Mouse (Mus musculus) forebrain, embryonic 14.5 days (tissue): ENCODE measurements around the gene Got1. TPM values are rescaled to one million over a fixed set of nuclear protein-coding genes. Genes with fewer than 3 reads are reported as not detected.
A peak's percentile ranks its signal among the peaks of the same experiment; 100 is the strongest.

ENCODE experiments used
- ATAC-seq: fragments of 200-750 bp; cut with Nextera tagmentation; 2 replicates; pipeline ENCODE4 v1.8.0; 2017; ENCODE audit warnings: mild to moderate bottlenecking, moderate library complexity
- DNase-seq: peaks from one replicate; pipeline ENCODE4 v3.0.0-alpha.2; 2015; ENCODE audit warnings: low spot score
- H3K27ac ChIP-seq: fragments of 300-500 bp; sonication (generic); 2 replicates; pipeline ENCODE4 v1.5.1; 2014; ENCODE audit warnings: low read depth, mild to moderate bottlenecking, control low read depth, low read length, moderate library complexity
- H3K27me3 ChIP-seq: fragments of 300-500 bp; sonication (generic); replicated peaks from 2 replicates; pipeline ENCODE4 v1.6.1; 2014; ENCODE audit warnings: low read length, control low read depth, mixed read lengths; ENCODE audit not compliant: control insufficient read depth, insufficient read depth
- H3K36me3 ChIP-seq: fragments of 300-500 bp; sonication (generic); 2 replicates; pipeline ENCODE4 v1.6.1; 2014; ENCODE audit warnings: low read length, control low read depth; ENCODE audit not compliant: control insufficient read depth, insufficient read depth
- H3K4me1 ChIP-seq: fragments of 300-500 bp; sonication (generic); 2 replicates; pipeline ENCODE4 v1.6.1; 2014; ENCODE audit warnings: antibody characterized with exemption, low read length, control low read depth; ENCODE audit not compliant: control insufficient read depth, insufficient read depth
- H3K4me2 ChIP-seq: fragments of 300-500 bp; sonication (generic); 2 replicates; pipeline ENCODE4 v1.6.1; 2014; ENCODE audit warnings: mild to moderate bottlenecking, control low read depth, low read length
- H3K4me3 ChIP-seq: fragments of 300-500 bp; sonication (generic); 2 replicates; pipeline ENCODE4 v1.5.1; 2014; ENCODE audit warnings: low read depth, low read length, control low read depth
- H3K9ac ChIP-seq: fragments of 300-500 bp; sonication (generic); 2 replicates; pipeline ENCODE4 v1.6.1; 2014; ENCODE audit warnings: mild to moderate bottlenecking, low read length, control low read depth, moderate library complexity
- H3K9me3 ChIP-seq: fragments of 300-500 bp; sonication (generic); replicated peaks from 2 replicates; pipeline ENCODE4 v1.6.1; 2016; ENCODE audit warnings: low read length, control low read depth, mixed read lengths; ENCODE audit not compliant: control insufficient read depth
- WGBS: fragments of 180-500 bp; shearing (Covaris S2); extraction: QIAGEN DNeasy Blood & Tissue Kit; methylation state at CpG from one replicate; pipeline ENCODE4 v1.1.7; 2014; 5-methylcytosine and 5-hydroxymethylcytosine counted together
- polyA plus RNA-seq: library from polyadenylated mRNA; unstranded; fragments of >200 nt; fragmentation: Nextera tagmentation; extraction: Ambion mirVana; gene quantifications from 2 replicates; pipeline ENCODE4 v1.2.1, GENCODE M21; 2014

Gene Got1
- polyA plus RNA-seq, 1 experiment from 2014 or later = 56.9 TPM

GRCm38 (mm10) chr19:43467927-43468685 is 56.3 kb downstream of the Got1 start:
- Histone ChIP-seq H3K27ac (no peak overlapping the region), H3K4me3 (no peak overlapping the region), H3K9me3 (no peaks in the 10 kb centered on the region), H3K9ac (no peak overlapping the region), H3K4me1 (peaks cover 3% of the 10 kb centered on the region; the same call in 1 of the 2 replicates), H3K36me3 (no peaks in the 10 kb centered on the region), H3K27me3 (no peaks in the 10 kb centered on the region), H3K4me2 (no peak overlapping the region)
- peak; percentile 76 for DNase-seq
- whole genome bisulfite sequencing = 81% methylated on average over 12 of the region's 12 CpGs
- ATAC-seq = peak; percentile 93; the same call in 1 of the 2 replicates

- DNase-seq (peak; percentile 24), ATAC-seq (no peak)
- peaks cover 3% of the 10 kb centered on the region; the same call in 1 of the 2 replicates for H3K4me1 ChIP-seq
- H3K9ac ChIP-seq = no peak overlapping the region
- no peak overlapping the region; the same call in 1 of the 2 replicates for H3K27ac ChIP-seq
- H3K9me3 ChIP-seq = no peaks in the 10 kb centered on the region
- no peaks in the 10 kb centered on the region for H3K27me3 ChIP-seq
- no peak overlapping the region for H3K4me3 ChIP-seq
- no peaks in the 10 kb centered on the region for H3K36me3 ChIP-seq
- H3K4me2 ChIP-seq = no peak overlapping the region
- 85% methylated on average over 14 of the region's 14 CpGs for WGBS
Measured at GRCm38 (mm10) chr19:43465601-43466255, 58.7 kb downstream of the Got1 start.

- Histone ChIP-seq H3K4me2 (no peak overlapping the region), H3K27me3 (no peaks in the 10 kb centered on the region), H3K4me3 (no peak overlapping the region), H3K4me1 (peaks cover 3% of the 10 kb centered on the region; the same call in 1 of the 2 replicates), H3K9ac (no peak overlapping the region), H3K27ac (no peak overlapping the region), H3K36me3 (no peaks in the 10 kb centered on the region), H3K9me3 (no peaks in the 10 kb centered on the region)
- no peak for ATAC-seq
- no peak for DNase-seq
- 89% methylated on average over 11 of the region's 11 CpGs for whole genome bisulfite sequencing
Measured at GRCm38 (mm10) chr19:43465076-43465475, 59.3 kb downstream of the Got1 start.

- no peak for DNase-seq
- Histone ChIP-seq H3K27me3 (no peaks in the 10 kb centered on the region), H3K9me3 (no peaks in the 10 kb centered on the region), H3K27ac (no peak overlapping the region), H3K4me1 (peaks cover 3% of the 10 kb centered on the region; the same call in 1 of the 2 replicates), H3K9ac (no peak overlapping the region), H3K4me2 (no peak overlapping the region), H3K4me3 (no peak overlapping the region), H3K36me3 (no peaks in the 10 kb centered on the region)
- 87% methylated on average over 3 of the region's 3 CpGs for WGBS
- ATAC-seq = no peak
Measured at GRCm38 (mm10) chr19:43464294-43464687, 60.1 kb downstream of the Got1 start.

GRCm38 (mm10) chr19:43463546-43464293 is 60.7 kb downstream of the Got1 start:
- DNase-seq (no peak), ATAC-seq (no peak)
- no peaks in the 10 kb centered on the region for H3K36me3 ChIP-seq
- peaks cover 3% of the 10 kb centered on the region; the same call in 1 of the 2 replicates for H3K4me1 ChIP-seq
- 92% methylated on average over 7 of the region's 7 CpGs for WGBS
- H3K9me3 ChIP-seq = no peaks in the 10 kb centered on the region
- no peak overlapping the region for H3K9ac ChIP-seq
- no peak overlapping the region for H3K4me2 ChIP-seq
- no peaks in the 10 kb centered on the region for H3K27me3 ChIP-seq
- H3K27ac ChIP-seq = no peak overlapping the region
- H3K4me3 ChIP-seq = no peak overlapping the region

- DNase-seq (no peak), ATAC-seq (no peak)
- H3K36me3 ChIP-seq = no peaks in the 10 kb centered on the region
- no peak overlapping the region for H3K4me2 ChIP-seq
- no peak overlapping the region for H3K4me3 ChIP-seq
- WGBS = 98% methylated on average over 3 of the region's 3 CpGs
- no peak overlapping the region for H3K27ac ChIP-seq
- no peaks in the 10 kb centered on the region for H3K4me1 ChIP-seq
- H3K9me3 ChIP-seq = no peaks in the 10 kb centered on the region
- H3K27me3 ChIP-seq = no peaks in the 10 kb centered on the region
- no peak overlapping the region for H3K9ac ChIP-seq
Measured at GRCm38 (mm10) chr19:43462141-43462540, 62.3 kb downstream of the Got1 start.

GRCm38 (mm10) chr19:43460481-43460880 is 63.9 kb downstream of the Got1 start:
- no peak overlapping the region for H3K27ac ChIP-seq
- H3K27me3 ChIP-seq = no peaks in the 10 kb centered on the region
- no peaks in the 10 kb centered on the region for H3K36me3 ChIP-seq
- 92% methylated on average over 12 of the region's 12 CpGs for WGBS
- H3K4me2 ChIP-seq = no peak overlapping the region
- H3K9ac ChIP-seq = no peak overlapping the region
- DNase-seq = no peak
- no peaks in the 10 kb centered on the region for H3K9me3 ChIP-seq
- H3K4me3 ChIP-seq = no peak overlapping the region
- no peaks in the 10 kb centered on the region for H3K4me1 ChIP-seq
- no peak for ATAC-seq

- ATAC-seq (no peak), DNase-seq (no peak)
- no peak overlapping the region for H3K27ac ChIP-seq
- no peaks in the 10 kb centered on the region for H3K4me1 ChIP-seq
- H3K9me3 ChIP-seq = no peaks in the 10 kb centered on the region
- H3K9ac ChIP-seq = no peak overlapping the region
- no peak overlapping the region for H3K4me2 ChIP-seq
- H3K4me3 ChIP-seq = no peak overlapping the region
- 69% methylated on average over 4 of the region's 4 CpGs for WGBS
- H3K36me3 ChIP-seq = no peaks in the 10 kb centered on the region
- no peaks in the 10 kb centered on the region for H3K27me3 ChIP-seq
Measured at GRCm38 (mm10) chr19:43459948-43460347, 64.5 kb downstream of the Got1 start.
